Mouse (Mus musculus) spleen, postnatal 4 days (tissue): ENCODE measurements around the gene Duox2.

Experiments used
- DNase-seq, 2 experiments: peaks; one replicate each; pipeline ENCODE4 v3.0.0; 2022; ENCODE audit warnings: low spot score in 2 of 2

Gene Duox2

DNA sequence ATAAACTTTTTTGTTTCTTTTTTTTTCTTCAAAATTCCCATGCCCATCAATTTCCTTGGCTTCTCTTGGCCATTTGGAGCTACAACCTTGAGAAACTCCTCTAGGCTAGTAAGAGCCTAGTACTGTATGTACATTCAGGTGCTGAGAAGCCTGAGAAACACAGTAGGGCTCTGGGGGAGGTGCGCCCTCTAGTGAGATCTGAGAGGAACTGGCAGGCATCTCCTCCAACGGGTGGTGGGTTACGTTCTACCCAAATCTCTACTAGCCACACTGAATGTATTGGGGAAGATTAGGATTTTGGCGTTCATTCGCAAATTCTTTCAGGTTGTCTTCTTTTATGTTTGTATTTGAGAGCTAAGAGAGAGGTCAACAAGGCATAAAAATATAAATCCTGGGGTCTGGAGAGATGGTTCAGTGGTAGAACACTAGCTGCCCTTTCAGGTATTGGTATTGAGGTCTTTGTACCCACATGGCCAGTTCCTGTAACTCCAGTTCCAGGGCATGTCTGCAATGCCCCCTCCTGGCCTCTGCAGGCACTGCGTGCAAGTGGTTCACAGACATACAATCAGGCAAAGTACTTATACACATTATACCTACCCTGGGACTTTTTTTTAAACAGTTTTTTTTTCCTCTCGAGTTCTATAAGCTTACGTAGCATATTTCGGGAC is 4.5 kb upstream of the Duox2 start:
- DNase-seq: peak; percentile 64 to 82

DNA sequence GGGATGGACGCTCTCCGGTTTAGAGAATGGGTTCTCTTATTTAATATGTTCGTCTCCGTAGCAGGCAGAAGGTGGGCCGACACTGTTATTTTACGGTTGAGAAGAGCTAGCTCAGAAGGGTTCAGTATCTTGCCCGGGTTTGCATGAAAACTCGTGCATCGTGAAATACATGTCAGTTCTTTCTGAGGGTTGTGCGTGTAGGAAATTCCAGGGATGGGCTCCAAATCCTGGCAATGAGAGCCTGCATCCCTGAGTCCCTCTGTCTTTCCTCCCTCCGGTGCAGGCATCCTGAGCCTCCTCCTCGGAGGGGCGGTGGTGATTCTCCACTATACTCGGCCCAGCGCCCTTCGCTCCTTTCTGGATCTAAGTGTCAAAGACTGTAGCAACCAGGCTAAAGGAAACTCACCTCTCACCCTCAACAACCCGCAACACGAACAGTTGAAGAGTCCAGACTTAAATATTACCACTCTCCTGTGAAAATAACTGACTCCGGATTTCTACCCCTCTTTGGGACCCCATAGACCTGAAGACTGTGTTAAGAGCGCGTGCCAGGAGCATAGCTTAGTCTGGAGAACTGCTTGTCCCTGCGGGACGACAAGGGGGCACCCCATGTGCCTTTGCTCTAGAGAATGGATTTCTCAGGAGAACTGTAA is 3.8 kb upstream of the Duox2 start:
- no peak for DNase-seq

- no peak for DNase-seq
These were observed 3.1 kb upstream of the Duox2 start for GRCm38 (mm10) chr2:122301081-122301920.

- DNase-seq: no peak
These were observed 2.4 kb upstream of the Duox2 start for GRCm38 (mm10) chr2:122300656-122301020.

DNA sequence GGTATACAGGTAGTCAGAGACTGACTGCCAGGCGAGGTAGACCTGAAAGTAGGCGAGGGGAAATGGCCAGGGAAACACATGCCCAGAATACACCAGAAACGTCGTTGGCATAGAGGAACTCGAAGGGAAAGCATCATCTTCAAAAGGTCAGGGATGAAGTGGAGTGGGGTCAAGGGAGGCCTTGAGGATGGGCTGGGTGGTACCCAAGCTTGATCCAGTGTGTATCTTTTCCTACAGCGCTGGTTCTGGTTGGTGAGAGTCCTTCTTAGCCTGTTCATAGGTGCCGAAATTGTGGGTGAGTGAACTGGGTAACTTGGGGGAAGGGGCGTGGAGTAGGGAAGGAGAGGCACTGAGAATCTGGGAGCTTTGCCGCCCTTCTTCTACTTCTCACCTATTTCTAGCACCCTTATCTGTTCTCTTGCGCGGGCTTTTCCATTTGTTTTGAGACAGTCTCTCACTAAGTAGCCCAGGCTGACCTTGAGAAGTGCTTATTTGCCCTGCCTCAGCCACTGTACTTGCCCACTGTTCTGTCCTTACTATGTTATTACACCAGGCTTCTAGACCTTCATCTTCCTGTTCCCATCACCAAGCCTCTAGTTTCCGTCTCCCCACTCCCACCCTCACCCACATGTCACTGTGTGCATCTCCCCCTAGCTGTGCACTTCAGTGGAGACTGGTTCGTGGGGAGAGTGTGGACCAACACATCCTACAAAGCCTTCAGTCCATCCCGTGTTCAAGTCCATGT is 1.8 kb upstream of the Duox2 start:
- DNase-seq: no peak

DNA sequence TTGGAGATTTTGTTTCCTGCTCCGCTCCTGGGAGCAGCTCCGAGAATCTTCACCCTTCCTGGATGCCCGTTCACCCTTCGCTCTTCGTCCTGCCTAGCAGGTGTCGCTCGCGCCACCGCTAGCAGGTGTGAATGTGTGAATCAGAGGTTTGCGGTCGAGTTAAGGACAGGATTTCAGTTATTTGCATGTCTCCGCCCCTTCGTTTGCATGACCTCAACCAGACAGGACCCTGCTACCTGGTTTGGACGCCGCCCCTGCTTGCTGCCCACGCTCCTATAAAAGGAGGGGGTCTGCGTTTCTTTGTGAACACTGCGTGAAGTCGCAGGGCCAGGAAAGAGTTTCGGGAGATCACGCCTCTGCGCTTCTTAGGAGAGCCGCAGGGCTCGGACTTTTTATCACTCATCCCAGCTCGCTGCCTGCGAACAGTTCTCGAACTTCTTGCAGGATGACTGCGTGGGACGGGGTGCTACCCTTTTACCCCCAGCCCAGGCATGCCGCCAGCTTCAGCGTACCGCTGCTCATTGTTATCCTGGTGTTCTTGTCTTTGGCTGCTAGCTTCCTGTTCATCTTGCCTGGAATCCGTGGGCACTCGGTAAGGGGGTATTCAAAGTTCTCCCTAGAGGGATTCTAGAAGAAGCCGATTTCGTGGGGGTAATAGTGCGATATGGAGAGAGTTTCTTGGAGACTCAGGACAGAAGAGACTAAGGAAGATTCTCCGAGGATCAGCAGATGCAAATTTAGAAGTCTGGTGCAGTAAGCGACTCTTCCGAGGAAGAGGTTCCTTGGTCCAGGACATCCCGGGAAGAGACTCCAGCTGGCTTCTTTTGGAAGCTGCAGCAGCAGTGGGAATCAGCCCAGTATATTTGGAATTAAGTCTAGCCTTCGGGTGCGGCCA is 594 bp upstream of the Duox2 start, which contains the start of gene Duoxa2:
TSS of gene Duoxa2 (plus strand) at position 305 of the 895 bp plus-strand sequence.
- DNase-seq: no peak

GRCm38 (mm10) chr2:122297271-122298095 is 766 bp downstream of the Duox2 start:
- DNase-seq: no peak

DNA sequence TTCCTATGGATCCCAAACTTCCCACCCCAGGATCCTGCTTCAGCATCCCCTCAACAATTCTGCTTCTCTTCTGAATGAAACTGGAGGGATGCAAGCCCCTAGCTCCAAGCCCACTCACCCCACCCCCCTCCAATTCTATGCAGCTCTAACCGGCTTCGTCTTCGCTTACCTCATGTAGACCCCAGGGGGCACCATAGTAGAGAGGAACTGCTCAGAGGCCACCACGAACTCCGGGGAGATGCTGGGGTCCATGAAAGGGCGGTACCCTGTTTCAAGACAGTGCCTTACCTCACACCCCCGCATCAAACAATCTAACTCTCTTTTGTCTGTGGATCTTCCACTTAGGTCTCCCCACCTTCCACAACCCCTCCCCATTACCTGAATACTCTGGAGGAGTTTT is 3.3 kb downstream of the Duox2 start:
- DNase-seq: no peak

DNA sequence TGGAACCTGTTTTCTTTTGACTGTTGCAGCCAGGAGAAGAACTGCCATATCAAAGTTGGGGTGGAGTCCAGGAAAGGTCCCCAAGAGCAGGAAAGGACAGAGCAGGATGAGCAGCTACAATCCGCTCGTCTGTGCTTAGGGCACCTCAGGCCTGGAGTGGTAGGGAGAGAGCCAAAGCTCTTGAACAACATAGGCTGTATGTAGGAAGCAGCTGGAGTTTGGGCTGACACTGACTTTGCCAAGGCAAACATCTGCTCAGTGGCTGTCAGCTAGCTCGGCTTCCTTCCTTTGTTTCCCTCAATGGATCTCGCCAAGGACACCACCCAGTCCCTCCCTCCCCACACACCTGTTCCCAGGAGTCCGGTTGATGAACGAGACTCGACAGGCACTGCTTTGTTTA is 12.1 kb downstream of the Duox2 start:
- DNase-seq: no peak

GRCm38 (mm10) chr2:122284091-122284490 is 14.2 kb downstream of the Duox2 start:
- DNase-seq: no peak

GRCm38 (mm10) chr2:122278769-122279168 is 19.5 kb downstream of the Duox2 start:
- DNase-seq: no peak

DNA sequence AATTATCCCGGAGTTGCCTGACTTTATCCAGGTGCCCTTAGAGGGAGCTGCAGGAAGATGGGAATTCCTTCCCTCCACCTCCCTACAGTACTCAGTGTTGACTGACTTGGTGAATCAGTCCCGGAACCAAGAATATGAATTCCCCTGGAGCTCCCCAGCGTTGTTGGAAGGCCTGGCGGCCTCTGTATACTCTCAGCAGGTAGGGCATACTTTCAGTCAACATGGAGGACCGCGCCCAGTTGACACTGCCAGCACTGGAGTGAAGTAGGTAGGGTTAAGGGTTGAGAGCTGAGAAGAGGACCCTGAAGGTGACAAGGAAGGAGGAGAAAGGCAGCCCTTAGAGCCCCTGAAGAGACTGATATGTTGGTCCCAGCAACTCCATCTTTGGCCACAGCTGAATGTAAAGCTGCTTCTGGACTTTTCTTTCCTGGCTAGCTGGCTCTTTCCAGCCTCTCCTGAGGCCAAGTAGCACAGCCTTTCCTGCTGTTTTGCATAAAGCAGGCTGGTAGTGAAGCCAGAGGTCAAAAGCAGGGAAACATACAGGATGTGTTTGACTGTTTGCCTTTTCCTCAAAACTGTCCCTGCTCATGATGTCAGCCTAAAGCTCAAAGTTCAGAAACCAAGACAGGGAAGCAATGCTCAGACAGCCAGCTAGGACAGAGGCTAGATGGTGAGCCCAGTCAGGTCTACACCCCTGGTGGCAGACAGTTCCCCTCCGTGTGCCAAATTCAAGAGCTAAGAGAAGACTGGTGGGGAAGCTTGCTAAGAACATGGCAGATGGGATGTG is 31.6 kb downstream of the Duox2 start:
- DNase-seq: no peak

DNA sequence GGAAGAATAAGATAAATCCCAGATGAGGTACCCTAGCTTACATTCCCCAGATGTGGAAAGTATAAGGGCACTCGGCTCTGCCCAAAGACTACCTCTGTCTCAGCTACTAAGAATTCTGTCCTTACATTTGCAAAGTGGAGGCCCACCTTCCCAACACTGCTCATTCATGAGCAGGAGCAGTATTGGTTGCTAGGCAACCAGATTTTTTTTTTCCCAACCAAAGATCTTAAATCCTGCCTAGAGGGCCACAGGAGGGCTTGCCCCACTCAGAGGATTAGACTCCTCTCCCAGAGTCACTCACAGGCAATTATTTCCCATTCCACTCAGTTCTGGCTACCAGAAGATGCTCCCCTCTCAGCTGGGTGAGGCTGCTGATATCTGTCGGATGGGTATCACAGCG is 33.6 kb downstream of the Duox2 start:
- no peak for DNase-seq

GRCm38 (mm10) chr2:122260729-122261128 is 37.5 kb downstream of the Duox2 start:
- DNase-seq: no peak

GRCm38 (mm10) chr2:122255997-122256396 is 42.3 kb downstream of the Duox2 start:
- DNase-seq: no peak

GRCm38 (mm10) chr2:122247786-122248185 is 50.5 kb downstream of the Duox2 start:
- DNase-seq: no peak

- peak; percentile 65 to 81 for DNase-seq
These were observed 54.5 kb downstream of the Duox2 start for GRCm38 (mm10) chr2:122243671-122244131.

DNA sequence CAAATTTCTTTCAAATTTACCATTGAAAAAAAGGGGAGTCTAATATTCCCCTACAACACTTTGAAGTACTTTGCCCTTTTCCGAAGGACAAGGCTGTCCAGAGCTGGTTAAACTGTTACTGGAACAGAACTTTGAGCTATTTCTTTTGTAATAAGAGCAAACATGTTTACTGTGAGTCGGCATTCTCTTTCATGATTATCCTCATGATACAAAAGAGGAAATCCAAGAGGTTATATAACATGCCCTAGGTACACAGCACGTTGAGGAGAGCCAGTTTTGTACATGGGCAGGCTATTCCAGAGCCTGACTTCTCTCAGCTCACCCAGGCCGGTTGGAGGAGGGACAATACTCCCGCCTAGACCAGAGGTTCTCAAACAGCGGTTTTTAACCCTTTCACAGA is 56.3 kb downstream of the Duox2 start:
- no peak for DNase-seq

DNA sequence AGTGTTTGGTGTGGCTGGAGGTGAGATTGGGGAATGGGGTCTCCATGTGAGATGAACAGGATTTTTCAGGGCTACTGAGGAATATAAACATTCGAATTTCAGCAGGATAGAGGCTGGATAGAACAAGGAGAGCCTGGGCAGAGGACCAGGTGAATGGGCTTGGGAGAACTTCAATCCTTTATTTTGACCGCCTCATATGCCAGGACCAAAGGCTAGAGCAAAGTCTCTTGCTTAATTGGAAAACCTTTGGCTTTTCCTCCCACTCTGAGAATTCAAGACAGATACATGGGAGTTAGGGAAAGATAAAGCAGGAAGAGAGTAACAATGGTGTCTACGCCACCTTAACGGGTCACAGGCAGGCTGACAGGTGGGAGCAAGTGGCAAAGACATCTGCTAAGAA is 57.0 kb downstream of the Duox2 start:
- no peak for DNase-seq
